Mouse (Mus musculus) left cerebral cortex, adult 8-10 months (tissue): Measurements from ENCODE around the gene Pcx. TPM values are rescaled to one million over a fixed set of nuclear protein-coding genes. Genes with fewer than 3 reads are reported as not detected.

ENCODE experiments used
- DNase-seq, 2 experiments: peaks; one replicate each; pipeline ENCODE4 v3.0.0; 2022; ENCODE audit warnings: low spot score in 2 of 2
- total RNA-seq, 4 experiments: library from RNA; stranded (reverse); gene quantifications; 2 replicates each; pipeline ENCODE4 v1.2.4; 2022

Pcx gene
- total RNA-seq, 4 experiments from 2014 or later, result 75.7 to 85.2 (median 81.3) TPM

DNA sequence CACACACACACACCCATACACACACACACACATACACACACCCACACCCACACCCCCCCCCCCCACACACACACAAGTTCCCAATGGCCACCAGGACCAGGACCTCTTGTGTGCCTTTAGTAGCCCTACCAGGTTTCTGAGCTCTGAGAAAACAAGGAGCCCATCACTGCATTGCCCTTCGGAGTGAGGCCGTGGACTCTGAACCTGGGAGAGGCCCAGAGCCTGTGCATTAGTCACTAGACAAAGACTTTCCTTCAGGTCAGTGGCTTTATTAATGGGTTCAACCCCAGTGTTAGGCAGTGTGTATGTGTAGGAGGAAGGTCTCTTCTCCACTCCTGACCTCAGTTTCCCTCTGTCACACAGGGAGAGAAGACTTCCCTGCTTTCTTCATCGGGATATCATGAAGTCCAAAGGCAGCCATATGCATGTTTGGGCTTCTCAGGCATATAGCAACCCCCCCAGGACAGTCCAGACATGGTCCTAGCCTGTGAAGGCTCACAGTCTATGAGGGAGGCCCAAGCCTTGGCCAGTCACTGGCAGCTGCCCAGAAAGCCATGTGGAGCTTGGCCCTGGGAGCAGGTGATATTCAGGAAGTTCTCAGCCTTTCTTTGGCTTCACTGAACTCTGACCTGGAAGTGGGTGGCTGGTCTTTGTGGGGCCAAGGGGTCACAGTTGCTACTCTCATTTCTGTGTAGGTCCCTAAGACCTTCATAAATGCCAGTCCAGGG, 13.6 kb upstream of the Pcx start:
- no peak for DNase-seq

DNA sequence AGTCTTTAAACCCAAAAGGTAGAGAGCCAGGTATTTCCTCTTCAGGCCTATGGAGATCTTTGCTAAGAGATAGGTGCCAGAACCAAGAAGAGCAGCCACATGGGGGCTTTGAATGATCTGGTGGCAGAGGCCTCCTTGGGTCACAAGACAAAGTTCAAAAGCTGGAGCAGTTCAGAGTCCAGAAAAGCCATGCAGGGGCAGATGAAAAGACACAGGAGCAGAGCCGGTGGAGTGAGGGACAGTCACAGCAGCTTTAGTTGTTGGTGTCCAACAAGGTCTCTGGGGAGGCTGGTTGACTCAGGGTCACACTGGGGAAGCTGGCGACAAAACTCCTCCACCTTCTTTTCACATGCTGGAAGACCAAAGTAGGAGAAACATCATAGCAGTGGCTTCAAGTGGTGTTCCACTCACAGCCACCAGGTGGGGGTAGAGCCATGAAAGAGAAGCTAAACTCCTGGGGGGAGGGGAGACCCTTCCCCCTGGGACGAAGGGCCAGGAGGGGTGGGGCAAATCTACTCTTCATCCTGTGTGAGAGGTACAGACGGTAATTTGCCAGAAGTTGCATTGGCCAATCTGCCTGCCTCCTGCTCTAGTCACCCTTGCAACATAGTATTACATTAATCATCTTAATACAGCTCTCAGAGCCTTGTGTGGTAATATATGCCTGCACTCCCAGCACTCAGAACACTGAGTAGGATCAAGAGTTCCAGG, 12.9 kb upstream of the Pcx start:
- DNase-seq, result peak in 1 of 2 experiments; percentile 68

GRCm38 (mm10) chr19:4498062-4498933, 12.0 kb upstream of the Pcx start, which contains the start of gene 2010003K11Rik:
2010003K11Rik (minus strand) TSS chr19:4498583.
- DNase-seq, result no peak

- no peak for DNase-seq
These were observed 7.6 kb upstream of the Pcx start for GRCm38 (mm10) chr19:4502701-4503100.

DNA sequence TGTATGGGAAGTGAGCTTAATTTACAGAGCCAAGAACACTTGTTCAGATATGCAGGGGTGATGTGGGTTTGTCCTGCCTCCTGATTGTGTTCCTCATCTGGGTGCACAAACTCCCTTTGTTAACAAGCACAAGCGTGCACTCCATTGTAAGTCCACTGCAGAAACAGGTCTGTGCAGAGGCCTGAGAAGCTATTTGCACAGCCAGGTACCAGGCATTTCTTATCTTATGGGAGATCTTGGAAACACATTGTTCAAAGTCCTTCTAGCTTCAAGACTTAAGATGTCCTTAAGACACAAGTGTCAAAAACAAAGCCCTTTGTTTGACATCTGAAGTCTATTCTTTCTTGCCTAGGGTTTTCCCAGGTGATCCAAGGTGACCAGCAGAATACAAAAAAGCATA, 5.4 kb upstream of the Pcx start:
- no peak for DNase-seq

DNA sequence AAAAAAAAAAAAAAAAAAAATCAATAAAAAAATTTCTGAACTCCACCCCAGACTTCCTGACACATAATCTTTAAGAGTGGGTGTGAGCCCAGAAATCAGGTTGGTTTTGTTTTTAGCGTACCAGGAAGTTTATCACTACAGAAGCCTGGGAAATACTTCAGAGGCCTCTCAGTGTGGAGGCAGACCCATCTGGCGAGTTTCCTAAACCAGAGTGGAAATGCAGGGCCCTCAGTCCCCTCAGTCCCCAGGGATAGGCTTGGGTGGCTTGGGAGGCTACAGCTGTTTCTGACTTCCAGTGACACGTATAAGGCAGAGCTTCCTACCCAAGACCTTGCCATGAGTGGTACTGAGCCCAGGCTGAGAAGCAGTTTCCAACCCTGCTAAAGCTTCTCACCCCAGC, 2.5 kb upstream of the Pcx start:
- DNase-seq, result no peak

GRCm38 (mm10) chr19:4511116-4511841, 1.0 kb downstream of the Pcx start:
- DNase-seq, result no peak

GRCm38 (mm10) chr19:4513236-4513858, 3.1 kb downstream of the Pcx start:
- DNase-seq, result no peak

GRCm38 (mm10) chr19:4515746-4516145, 5.5 kb downstream of the Pcx start:
- DNase-seq, result no peak

DNA sequence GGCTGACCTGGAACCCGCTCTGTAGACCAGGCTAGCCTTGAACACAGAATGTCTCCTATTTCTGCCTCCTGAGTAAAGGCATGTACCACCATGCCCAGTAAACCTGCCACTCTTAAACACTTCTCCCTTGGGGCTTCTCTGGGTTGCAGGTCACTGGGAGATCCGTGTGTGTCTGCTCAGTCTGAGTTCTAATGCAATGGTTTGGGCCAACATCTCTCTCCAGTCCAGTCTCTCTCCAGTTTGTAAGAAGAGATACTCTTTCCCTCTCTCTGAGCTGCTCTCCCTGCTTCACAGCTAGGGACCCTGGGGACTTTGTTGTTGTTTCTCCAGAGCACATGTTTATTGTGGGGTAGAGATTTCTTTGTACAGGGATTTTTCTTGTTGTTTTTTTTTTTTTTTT, 6.0 kb downstream of the Pcx start:
- no peak for DNase-seq

GRCm38 (mm10) chr19:4517483-4517882, 7.2 kb downstream of the Pcx start:
- DNase-seq, result no peak

GRCm38 (mm10) chr19:4521426-4522050, 11.3 kb downstream of the Pcx start:
- DNase-seq, result no peak

- no peak for DNase-seq
These were observed 24.4 kb downstream of the Pcx start for GRCm38 (mm10) chr19:4534646-4535045.

GRCm38 (mm10) chr19:4535922-4536321, 25.6 kb downstream of the Pcx start:
- no peak for DNase-seq

GRCm38 (mm10) chr19:4536606-4537005, 26.3 kb downstream of the Pcx start:
- no peak for DNase-seq

GRCm38 (mm10) chr19:4540263-4540662, 30.0 kb downstream of the Pcx start:
- no peak for DNase-seq

GRCm38 (mm10) chr19:4540992-4541391, 30.7 kb downstream of the Pcx start:
- no peak for DNase-seq

DNA sequence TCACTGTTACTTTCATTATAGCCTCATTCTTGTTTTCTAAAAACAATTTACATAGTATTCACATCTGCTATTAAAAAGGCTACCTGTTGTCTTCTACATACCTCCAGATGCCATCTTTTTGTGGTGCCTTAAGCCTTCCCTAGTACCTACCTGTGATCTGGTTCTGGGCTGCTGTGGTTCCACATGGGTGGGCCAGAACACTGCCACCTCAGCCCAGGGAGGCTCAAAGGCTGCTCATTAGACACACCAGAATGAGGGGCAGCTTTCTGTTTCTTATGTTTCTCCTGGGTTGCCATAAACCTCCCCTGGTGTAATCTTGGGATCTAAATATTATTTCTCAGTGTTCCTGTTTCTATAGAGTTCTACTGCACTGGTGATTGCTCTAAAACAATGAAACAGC, 31.8 kb downstream of the Pcx start:
- no peak for DNase-seq

GRCm38 (mm10) chr19:4545091-4545490, 34.8 kb downstream of the Pcx start:
- no peak for DNase-seq

- no peak for DNase-seq
These were observed 35.6 kb downstream of the Pcx start for GRCm38 (mm10) chr19:4545841-4546240.
